Mouse (Mus musculus) ZHBTc4 (cell line): Measurements from ENCODE around the gene Syk.
A peak's percentile ranks its signal among the peaks of the same experiment; 100 is the strongest.

Experiments used
- DNase-seq: peaks from one replicate; pipeline ENCODE4 v3.0.0-alpha.2; 2011; ENCODE audit warnings: low read depth, low spot score

Syk gene

DNA sequence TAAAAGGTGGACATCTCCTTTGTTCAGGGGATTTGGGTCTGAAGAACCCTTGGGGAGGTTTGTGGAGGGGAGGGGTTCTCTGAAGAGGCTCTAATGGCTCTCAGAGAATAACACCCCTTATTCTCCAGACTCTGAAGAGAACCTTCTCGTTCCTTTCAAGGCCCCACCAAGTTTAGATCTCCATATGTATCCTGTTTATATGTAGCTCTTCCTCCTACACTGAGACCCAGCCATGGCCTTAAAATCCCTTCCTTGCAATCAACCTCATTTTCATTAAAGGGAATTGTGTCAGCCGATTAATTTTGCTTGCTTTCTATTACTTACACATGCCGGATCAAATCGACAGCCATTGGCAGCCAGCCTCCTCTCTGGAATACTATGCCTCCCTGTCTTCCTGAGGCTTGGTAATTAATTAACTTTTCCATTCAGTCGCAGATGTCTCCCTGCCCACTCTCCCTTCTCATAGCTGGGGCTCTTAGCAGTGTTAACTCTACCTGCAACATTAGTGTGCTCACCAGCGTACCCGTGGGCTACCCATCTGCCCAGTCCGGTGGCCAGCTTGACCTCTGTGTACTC lies 13.7 kb upstream of the Syk start:
- DNase-seq, result no peak

DNA sequence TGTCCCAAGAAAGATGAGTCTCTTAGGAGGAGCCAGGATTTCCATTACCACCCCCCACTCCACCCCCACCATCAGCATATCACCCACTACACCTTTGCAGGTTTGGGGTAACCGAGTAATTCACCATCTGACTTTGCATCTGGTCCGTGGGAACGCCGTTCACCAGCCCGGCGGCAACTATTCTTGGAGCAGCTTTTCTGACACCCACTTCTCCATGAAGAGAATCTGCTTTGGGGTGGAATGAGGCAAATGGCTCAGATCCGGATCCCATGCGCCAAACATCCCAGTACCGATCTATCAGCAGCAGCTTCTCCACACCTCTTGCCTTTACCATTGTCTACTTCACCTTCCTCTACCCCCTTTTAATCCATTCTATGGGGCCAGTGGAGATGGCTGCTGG lies 12.7 kb upstream of the Syk start:
- DNase-seq, result no peak

DNA sequence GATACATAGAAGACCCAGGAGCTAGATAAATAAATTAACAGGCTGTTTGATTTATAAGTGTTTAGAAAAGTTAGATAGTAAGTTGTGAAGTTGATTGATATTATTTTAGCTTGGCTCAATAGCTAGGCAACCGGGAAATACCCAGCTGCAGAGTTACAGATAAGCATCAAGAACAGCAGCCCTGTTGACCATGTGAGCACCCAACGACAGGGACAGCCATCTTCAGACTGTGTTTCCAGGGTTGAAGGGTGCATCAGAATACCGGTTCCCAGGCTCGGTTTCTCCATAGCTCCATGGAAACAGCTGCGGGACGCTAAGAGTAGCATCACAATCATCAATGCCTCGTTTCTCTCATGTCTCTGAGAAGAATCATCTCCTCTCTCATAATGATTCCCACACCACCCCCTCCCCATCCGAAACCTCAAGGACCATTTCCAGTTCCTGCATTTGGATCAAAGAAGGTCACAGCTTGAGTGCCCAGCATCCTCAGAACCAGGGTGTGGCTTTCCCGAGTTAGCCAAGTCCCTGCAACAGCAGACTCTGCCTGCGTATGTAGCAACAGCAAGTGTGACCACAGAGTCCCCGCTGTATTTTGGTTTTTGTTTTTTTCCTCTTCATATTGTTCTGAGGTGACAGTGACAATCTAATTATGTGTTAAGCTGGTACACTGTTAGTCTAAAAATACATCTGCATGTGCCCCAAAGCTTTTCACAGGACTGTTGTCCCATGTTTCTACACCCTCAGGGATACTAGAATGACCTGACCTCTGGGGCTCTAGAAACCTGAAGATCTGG lies 11.2 kb upstream of the Syk start:
- DNase-seq, result no peak

DNA sequence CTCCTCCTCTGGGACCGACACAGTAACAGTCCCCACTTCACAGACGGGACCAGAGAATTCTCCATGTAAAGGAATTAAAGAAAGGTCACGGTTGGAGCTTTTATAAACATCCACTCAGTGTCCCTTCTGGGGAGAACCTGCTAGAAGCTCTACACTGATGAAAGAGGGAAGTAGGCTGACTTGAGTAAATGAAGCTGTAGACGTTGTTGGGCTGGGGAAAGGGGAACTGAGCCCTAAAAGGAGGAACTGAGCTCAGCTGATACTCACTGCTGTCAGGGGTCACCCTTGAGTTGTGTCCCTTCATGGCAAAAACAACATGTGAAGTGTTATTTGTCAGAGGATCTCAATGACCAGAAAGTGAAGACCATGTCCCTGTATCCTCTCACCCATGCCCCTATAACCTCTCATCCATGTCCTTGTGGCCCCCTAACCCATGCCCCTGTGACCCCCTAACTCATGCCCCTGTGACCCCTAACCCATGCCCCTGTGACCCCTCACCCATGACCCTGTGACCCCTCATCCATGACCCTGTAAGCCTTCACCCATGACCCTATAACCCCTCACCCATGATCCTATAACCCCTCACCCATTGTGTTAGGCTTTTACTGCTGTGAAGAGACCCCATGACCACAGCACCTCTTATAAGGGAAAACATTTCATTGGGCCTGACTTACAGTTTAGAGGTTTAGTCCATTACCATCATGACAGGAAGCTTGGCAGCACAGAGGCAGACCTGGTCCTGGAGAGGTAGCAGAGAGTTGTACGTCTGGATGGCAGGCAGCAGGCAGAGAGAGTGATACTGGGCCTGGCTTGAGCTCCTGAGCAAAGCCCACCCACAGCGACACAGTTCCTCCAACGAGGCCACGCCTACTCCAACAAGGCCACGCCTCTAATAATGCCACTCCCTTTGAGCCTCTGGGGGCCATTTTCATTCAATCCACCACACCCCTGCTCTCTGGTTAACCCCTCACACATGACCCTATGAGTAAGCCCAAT lies 10.2 kb upstream of the Syk start:
- peak; percentile 89 for DNase-seq

DNA sequence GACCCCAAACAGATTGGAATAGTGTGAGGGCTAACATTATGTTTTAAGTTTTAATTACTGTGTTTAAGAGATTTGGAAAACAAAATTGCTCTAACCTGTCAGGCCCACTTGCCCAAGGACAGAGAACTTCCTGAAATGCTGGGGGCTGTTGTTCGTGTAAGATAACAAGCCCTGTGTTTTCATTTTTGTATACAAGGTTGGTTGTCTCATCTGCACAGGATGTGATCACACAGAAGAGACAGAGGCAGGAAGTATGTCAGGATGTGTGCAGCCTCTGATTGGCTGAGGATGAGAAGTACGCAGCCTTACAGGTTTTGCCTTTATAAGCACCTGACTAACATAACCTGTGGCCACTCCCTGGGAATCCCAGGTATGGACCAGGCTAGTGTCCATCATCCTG lies 8.7 kb upstream of the Syk start:
- DNase-seq, result no peak

DNA sequence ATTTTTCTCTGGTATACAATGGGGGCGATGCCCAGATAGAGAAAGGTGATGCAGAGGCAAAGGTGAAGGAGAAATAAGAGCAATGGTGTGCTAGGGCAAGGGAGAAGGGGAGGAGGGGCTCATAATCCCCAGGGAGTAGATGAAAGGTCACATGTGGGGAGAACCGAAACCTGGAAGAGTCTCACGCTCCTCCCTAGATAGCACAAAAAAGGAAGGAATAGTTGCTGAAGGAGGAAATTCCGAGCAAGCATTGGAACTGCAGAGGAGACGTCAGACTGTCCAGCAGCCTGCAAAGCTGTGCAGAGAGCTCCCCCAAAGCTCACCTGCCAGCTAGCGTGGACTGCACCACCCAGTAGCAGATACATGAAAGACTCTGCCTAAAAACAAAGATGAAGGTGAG lies 7.5 kb upstream of the Syk start:
- DNase-seq, result no peak

DNA sequence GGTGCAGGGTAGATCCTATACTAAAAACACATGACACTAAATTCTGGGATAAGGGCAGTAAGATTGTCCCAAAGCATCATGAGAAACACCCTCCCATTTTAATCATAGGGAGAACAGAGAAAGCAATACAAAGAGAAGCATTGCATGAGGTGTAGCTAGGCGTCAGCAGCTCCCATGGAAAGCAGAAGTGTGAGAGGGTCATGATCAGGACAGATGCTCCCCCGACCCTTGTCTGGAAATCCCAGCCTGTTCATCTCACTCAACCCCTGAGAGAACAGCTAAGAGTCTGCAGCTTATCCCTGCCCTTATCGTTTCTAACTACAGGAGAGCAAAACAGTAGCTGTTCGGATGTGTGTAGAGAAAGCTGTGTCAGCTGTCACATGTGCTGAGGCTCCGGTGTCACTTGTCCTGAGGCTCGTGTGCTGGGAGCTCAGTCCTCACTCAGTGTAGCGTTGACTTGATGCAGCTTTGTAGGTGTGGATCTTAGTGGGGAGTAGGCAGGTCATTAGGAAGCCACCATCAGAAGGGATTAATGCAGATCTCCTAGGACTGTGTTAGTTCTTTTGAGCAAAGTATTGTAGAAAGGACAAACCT lies 6.9 kb upstream of the Syk start:
- no peak for DNase-seq

DNA sequence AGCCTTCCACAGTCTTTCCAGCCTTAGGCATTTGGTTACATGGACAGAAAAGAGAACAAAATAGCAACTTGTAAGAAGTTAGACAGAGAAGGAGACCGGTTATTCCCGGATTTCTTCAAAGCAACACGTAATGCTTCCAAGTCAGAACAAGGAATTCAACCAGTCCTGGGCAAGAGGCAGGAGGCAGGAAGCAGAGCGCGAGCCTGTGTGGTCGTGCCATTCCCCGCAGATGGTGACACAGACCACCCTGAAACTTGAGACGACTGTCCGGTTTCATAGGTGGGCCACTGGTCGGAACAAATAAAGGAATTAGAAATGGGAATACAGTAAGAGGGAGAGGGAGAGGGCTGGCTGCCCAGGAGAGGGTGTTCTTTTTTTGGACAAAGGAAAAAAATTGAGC lies 6.1 kb upstream of the Syk start:
- no peak for DNase-seq

DNA sequence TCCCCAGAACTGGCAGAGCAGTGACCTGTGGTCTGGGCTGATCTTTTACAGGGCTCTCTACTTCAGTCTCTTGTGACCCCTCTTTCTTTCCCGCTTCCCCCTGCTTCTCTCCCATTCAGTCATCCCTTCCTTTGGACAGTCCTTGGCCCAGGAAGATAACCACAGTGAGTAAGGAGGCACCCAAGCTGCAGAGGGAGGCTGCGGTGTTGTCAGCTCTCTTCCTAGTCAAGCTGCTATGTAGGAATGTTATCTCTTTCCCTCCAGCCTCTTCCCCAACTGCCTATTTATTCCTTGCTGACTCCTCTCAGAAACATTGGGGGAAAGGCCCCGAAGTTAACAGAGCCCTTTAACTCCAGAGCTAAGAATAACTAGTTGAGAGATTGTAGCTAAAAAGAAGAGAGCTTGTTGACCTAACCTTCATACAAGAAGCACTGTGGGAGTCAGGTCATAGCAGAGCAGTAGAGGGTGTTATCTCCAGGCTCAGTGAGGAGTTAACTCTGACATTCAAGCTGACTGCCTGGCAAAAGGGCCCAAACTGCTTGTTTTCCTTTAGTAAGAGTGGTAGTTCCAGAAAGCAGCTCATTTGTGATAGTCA lies 5.5 kb upstream of the Syk start:
- no peak for DNase-seq

DNA sequence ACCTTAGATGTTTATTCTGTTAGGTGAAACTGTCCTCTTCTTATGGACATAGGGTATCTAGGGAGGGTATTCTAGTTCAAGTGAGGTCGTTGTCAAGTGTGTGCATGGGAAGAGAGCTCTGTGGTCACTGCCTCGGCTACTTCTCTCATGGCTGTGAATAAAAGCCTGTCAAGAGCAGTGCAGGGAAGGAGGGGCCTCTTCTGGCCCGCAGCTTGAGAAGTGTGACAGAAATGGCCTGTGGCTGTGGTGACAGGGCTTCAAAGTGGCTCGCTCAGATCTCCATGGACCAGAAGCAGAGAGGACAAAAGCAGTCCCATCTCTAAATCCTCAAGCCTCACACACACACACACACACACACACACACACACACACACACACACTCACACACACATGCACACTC lies 5.0 kb upstream of the Syk start:
- no peak for DNase-seq

DNA sequence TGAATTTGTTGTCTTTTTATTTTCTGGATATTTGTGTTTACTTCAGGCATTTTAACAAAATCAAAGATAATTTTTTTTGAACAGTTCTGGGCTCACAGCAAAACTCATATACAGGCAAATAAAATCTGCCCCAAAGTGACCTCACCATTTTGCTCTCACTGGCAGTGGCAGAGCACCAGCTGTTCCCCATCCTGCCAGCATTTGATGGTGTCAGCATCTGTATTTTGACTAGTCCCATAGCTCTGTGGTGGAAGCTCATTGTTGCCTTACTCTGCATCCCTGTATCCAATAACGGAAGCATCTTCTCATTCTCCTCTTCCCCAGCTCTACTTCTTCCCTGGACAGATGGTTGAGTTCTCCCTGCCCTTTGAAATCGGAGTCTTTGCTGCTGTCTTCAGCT lies 4.2 kb upstream of the Syk start:
- no peak for DNase-seq

DNA sequence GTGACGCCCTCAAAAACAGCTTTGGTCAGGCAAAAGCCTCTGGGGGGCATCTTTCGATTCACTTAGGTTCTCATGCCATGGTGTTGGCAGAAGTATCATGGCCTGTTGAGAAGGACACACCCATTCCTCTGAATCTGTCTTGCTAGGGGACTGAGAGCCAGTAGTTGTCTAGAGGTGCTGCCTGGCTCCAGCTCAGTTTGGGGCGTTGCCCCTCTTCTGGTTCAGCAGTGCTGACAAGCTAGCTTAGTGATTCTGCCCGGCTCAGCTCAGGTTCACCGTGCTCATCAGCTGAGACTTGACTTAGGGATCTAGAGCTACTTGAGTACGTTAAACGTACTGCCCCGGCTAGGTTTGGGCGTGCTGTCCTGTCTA lies 481 bp upstream of the Syk start:
- DNase-seq, result no peak

DNA sequence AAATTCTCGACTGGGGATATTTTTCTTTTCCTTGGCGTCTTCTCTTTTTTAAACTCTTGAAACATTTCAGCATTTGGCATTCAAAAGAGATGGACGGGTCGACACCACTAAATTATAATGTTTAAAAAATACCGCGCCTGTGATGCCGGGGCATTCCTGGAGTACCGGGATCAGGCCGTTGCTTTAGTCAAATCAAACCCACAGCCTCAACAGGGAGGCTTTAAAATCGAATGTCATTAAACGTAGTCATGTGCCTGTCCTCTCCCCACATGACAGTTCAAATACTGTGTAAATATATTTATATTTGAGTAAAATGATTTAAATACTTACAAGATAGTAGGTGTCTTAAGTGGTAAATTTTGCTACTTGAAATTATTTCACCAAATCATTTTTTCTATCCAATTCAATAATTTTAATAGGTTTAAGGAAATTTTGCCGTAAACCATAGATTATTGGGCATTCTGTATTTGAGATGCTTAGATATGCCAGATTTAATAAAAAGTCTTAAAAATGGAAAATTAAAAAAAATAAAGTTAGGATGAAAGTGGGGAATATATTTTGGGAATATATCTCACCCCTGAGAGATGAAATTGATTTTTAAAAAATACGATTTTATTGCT lies 1.1 kb downstream of the Syk start:
- DNase-seq, result no peak

DNA sequence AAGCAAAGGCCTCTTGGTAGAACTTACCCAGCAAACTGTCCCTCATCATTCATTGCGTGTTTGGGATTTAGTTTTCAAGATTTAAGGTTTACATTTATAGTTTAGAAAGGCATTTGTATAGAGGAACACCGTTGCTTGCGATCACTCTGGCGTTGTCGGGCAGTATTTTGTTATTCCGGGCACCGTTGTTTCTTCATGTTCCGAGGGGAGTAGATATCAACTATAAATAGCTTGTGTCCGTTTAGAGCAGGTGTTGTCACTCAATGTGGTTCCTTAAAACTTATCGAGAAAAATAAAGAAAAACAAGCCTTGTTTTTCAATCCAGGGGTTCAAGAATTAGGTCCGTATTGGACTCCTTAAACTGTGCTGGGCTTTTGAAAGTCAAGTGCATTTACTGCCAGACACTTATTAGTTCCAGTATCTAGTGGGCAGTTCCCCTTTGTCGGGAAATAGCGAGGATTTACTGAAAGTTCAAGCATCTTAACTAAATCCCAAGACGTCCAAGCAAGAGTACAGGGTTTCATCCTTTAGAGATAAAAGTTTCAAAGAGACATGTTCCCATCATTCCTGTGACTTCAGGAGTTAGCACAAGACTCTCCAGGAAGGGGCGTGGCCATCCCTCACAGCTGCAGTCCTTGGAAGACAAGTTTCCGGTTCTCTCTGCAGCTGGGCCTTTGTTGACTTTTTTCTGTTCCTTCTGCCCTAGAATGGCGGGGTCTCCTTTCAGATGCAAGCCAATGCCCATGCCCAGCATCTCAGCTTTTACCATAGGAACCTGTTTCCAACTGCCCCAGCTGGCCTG lies 1.9 kb downstream of the Syk start:
- peak; percentile 91 for DNase-seq

DNA sequence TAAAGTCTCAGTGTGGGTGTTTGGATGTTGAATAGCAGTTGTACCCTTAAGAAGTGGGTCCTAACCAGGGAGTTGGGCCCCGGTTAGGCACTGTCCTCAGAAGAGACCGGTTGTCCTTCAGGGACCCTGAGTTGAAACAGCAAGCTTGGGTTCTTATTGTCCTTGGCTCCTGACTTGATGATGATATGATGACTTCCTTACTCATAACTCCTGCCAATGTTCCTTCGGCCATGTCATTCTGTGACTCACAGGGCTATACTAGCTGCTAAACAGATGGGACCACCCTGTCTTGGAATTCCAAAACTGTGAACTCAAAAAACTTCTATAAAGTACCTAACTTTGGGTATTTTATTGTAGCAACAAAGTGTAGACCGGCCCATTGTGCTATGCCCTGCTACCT lies 4.8 kb downstream of the Syk start:
- no peak for DNase-seq

DNA sequence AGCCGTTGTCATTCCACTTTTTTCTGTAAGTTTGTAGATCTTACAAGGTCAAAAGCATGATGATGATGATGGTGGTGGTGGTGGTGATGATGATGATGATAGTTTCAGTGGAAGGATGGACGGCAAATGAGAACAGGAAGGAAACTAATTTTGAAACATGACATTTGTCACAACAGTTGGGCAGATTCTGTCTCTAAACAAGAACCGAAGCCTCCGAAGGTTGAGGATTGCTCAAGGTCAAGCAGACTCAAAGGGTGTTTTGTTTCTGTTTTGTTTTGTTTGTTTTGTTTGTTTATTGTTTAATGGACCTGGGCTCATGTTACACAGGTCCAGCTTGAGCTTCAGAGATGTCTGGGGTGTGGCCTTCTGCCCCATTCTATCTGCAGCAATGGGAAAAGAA lies 6.1 kb downstream of the Syk start:
- DNase-seq, result peak; percentile 53

DNA sequence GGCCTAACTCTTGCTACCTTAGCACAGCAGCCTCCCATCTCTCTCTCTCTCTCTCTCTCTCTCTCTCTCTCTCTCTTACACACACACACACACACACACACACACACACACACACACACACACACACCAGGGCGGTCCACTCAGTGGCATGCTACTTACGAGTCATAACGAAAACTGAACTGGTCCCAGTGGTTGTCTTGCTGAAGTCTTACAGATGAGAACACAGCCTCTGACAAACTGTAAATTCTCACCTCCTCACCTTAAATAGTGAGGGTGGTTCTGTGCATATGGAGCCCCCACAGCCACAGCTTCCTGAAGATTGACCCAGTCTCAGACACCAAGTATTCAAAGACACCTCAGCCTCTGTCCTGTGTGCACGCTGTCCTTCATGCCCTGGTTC lies 8.9 kb downstream of the Syk start:
- no peak for DNase-seq

DNA sequence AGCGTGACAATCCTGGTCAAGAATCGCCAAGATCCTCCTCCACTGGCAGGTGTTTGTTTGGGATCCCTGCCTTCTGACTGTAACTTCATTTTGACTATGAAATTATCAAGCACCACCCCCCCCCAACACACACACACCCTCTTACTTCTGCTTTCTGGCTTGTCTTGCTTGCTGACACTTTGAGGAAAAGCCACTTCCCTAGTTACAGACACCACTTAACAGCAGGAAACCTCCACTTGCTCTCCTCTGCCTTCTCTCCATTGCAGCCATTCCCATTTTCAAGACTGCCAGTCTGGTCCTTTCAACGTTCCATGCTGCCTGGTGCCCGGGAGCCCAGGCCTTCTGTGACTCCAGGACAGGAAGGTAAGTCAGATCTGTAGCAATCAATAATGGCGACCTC lies 13.7 kb downstream of the Syk start:
- DNase-seq, result no peak

DNA sequence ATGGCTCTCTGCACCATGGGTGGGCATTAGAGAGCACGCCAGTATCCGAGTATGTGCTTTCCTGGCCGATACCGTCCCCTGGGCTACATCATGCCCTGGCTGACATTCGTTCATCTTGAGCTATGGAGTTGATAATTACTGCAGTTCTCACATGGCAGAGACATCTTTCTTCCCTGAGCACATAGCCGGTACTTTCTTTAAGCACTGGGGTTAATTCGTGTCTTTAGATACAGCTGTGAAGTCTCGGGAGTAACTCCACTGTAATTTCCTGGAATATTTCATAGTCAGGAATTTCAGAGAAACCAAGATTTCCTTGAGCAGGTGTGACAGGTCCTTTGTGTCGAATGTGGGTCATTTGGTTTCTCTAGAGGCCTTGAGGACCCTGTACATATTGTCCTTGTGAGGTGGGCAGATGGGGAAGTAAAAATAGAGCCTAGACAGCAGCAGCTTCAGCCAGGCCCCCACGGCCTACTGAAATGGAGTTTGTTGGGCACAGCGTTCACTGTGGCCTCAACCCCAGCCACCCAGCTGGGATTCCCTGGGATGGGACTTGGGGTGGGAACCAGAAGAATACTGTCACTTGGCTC lies 14.2 kb downstream of the Syk start:
- DNase-seq, result no peak

DNA sequence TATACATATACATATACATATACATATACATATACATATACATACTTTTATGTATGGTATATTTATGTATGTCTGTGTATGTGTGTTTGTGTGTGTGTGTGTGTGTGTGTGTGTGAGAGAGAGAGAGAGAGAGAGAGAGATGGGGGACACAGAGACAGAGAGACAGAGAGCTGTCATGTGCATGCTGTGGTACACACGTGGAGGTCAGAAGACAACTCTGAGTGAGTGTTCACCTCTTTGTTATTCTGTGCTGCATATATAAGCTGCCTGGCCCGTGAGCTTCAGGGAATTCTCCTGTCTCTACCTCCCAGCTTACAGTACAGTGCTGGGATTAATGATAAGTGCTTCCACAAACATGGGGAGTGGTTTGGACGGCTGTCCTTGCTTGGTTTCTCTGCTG lies 15.3 kb downstream of the Syk start:
- DNase-seq, result no peak
